Mouse (Mus musculus) ES-Bruce4 (cell line): ENCODE results near the gene Krt39.

ENCODE experiments used
- CTCF ChIP-seq: IDR thresholded peaks from one replicate; pipeline ENCODE4 v1.8.1; 2011; ENCODE audit warnings: low read depth, low read length
- POLR2A ChIP-seq: IDR thresholded peaks from one replicate; pipeline ENCODE4 v1.8.1; 2011; ENCODE audit warnings: low read length; ENCODE audit not compliant: insufficient read depth

DNA sequence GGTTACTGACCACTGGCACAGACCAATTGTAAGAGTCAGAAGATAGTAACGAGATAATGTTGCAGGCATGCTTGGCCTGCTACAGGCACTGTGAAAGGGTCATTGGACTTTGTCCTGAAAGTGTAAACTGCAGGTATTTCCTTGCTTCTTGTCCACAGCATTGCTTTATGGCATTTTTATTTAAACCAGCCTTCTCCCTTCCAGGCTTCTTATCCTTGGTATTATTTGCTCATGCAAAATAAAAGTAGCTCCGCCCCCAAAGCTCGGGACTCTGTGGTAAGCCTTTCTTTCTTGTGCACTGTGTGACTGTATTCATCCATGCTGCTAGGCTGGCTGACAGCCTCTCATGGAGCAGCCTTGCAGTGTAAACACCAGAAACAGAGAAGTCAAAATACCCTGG is 31.9 kb downstream of the Krt39 start:
- no peak for TF ChIP-seq POLR2A
- TF ChIP-seq CTCF, result no peak
